Mouse (Mus musculus): Measurements from ENCODE around the gene Pfkfb4.
A peak's percentile ranks its signal among the peaks of the same experiment; 100 is the strongest.

The Pfkfb4 gene

DNA sequence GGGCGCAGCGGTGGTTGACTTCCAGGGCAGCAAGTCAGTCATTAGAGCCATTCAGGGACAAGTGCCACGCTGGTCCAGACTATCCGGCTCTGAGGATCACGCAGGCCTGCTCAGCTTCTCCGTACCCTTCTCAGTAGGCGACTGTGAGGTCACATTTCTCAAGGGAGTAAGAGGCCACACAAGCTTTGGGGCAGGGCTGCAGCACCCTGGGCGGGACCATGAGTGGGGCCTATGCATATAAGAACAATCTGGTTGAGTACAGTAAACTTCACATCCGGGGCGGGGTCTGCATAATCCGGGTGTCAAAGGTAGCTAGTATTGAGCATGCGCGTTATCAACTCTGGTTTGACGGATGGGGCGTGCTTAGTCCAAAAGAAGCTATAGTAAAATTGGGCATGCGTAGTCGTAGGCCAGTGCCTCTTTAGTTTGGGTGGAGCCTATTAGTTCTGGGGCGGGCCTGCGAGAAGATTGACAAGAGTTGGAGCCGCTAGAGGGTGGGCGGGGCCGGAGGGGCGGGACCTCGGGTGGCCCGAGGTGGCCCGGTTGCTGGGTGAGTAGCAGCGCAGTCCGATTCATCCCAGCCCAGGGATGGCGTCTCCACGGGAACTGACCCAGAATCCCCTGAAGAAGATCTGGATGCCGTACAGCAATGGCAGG lies at the start of gene Pfkfb4:
Gene Pfkfb4 (plus strand): TSS at position 351 of the 657 bp plus-strand sequence.
- DNase-seq (ENCODE audit: low spot score): peak; percentile 98

DNA sequence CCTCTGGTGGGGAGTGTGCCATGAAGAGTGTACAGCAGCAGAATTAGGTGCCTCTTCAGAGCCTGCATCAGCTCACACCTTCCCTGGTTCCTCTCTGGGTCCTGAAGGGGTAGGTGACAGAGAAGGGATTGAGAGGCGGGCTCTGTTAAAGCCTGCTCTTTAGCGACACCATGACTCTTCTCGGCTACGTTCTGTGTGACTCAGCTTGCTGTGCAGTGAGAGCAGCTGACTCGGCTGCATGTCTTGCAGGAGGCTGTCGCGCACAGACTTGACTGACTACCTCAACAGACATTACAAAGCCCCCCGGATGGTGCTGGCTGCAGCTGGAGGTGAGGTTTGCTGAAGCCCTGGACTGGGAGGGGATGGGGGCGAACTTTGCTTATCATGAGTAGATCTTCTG lies 46.5 kb upstream of the Pfkfb4 start:
- no peak for DNase-seq (ENCODE audit: low spot score)

DNA sequence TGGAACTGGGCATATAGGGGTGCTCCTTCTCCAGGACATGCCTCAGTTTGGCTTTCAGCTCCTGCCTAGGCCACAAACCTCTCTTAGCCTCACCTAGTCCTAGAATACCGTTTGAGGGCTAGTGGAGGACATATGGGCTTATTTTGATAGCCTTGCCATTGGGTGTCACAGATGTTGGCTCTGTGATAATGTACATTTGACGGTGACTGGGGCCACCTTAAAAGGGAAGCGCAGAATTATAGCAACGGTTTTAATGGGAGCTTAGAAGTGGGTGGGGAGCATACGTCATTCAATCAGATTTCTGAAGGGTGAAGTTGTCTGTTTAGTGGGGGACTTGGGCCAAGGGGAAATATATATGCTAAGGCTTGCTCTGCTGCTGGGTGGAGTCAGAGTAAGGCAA lies 46.0 kb upstream of the Pfkfb4 start:
- DNase-seq (ENCODE audit: low spot score): no peak

DNA sequence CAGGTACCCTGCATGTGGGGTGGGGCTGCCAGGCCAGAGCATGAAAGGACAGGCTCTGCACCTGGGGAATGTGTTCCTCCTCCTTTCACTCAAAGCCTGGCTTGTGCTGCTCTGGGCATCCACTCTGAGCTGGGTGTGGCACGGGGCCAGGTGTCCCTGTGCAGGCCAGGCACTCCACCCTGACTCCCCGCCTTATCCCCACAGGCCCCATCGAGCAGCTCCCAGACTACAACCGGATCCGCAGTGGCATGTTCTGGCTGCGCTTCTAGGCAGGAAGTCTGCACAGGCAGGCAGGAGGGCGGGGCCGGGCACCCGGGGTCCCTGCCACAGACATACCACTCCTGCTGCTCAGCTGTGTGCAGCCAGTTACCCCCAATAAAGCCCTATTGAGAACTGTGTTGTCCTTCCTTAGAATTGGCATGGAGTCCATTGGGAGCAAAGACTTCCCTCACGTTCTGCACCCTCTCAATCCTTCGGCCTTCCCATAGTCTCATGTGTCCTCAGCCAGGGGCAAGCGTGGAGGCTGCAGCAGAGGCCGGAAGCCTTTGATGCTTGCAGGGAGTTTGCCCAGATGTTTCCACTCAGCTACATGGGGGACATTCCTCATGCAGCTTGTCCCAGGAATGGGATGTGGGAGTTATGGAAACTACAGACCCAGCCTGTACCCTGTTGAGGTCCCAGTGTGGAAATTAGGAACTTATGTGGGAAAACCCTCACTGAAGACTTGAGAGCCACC lies 42.2 kb upstream of the Pfkfb4 start:
- no peak for DNase-seq (ENCODE audit: low spot score)

DNA sequence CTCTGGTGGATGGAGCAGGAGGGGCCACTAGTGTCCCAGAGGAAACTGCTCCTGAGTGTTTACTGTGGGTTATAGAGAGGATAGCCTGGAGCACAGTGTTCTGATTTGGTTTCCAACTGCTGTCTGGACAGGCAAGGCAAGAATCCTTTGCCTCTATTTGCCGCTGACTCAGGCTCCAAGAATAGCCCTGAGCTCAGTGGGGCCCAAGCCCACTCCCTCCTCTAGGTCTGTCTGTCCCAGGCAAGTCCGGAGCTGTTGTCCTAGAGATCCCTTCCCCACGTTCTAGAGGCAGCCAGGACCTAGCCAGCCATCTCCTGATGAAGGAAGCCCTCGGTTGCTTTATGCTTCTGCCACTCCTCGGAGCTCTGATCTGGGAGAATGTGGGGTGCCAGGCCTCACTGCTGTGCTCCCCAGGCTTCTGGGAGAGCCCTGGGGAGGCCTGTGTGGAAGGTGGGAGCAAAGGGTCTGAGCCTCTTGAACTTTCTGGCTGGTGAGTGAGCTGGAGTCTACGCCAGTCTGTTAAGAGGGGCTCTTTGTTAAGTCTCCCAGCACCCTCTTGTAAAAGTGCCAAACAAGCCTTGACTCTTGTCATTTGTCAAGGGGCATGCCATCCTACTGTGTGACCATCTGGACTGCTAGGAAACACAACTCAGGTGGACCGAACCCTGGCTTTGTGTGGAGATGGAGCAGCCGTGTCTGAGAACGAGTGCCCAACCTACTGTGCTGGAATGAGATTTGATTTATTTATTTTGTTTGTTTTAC lies 41.4 kb upstream of the Pfkfb4 start:
- no peak for DNase-seq (ENCODE audit: low spot score)

DNA sequence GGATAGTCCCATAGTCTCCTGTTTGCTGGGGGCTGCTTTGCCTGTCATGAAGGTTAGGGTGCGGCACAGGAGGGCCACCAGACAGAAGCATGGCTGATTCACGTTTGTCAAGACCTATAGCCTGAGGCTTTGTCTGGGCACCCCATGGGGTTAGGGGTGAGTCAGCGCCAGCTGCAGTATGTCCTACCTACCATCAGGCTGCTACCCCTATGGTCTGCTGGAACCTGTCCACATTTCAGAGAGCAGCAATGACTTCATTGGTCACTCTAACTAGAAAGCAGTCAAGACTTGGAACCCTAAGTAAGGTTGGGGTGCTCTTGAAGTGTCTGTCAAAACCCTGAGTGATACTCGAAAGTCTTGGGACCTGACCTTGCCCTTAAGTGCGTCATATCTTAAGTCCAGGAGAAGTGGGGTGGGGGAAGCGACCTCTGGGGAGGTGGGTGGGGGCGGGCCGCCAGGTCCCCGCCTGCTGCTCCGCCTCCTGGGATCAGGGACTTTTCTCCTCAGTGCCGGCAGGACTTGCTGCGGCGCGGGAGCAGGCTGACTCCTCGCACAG lies 38.4 kb upstream of the Pfkfb4 start, which contains the start of gene Col7a1:
Gene Col7a1 (plus strand): TSS at position 506 of the 556 bp plus-strand sequence.
- no peak for DNase-seq (ENCODE audit: low spot score)

DNA sequence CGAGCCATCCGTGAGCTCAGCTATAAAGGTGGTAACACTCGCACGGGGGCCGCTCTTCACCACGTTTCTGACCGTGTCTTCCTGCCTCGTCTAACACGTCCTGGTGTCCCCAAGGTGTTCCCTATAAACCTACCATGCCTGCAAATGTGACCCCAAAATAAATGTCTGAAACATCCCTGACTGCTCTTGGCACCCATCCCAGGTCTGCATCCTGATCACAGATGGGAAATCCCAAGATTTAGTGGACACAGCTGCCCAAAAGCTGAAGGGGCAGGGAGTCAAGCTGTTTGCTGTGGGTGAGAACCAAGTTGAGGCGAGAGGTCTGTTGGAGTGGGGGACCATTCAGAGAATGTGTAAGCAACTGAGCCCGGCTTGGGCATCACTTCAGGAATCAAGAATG lies 36.3 kb upstream of the Pfkfb4 start:
- no peak for DNase-seq (ENCODE audit: low spot score)

DNA sequence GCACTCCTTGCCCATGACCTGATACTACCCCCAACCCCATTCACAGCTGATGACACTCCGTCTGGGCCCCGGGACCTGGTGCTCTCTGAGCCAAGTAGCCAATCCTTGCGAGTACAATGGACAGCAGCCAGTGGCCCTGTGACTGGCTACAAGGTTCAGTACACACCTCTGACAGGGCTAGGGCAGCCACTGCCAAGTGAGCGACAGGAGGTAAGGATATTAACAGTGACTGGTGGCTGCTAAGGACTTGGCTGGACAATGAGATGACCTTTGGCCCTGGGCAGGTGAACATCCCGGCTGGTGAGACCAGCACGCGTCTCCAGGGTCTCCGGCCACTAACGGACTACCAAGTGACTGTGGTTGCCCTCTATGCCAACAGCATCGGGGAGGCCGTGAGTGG lies 35.7 kb upstream of the Pfkfb4 start:
- DNase-seq (ENCODE audit: low spot score): no peak

DNA sequence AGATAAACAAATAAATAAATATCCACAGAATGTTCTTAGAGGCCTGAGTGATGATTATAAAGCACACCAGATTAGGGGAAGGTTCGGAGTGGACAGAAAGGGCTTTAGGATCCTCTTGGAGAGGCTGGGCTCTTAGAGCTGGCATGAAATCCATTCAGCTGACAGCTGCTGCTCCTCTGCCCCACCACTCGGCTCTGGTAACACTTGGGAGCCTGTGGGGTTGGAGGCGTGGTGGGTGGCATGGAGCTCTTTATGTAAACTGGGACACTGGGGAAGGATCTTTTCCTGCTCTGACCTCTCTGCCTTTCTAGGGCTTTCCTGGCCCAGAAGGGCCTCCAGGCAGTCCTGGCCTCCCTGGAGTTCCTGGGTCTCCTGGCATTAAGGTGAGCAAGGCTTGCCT lies 28.0 kb upstream of the Pfkfb4 start:
- no peak for DNase-seq (ENCODE audit: low spot score)

DNA sequence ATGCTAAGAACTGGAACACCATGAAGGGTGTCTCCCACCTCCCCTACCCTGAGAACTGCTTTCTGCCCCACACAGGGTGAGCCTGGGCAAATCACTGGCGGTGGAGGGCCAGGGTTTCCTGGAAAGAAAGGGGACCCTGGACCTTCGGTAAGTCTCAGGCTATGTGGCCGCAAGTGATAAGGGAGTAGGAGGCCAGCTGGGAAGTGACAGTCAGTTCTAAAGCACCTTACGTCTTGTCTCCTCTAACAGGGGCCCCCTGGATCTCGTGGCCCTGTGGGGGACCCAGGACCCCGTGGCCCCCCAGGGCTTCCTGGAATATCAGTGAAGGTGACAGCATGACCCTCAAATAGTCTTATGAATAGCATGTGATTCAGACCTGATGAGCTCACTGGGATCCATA lies 27.2 kb upstream of the Pfkfb4 start:
- DNase-seq (ENCODE audit: low spot score): no peak

DNA sequence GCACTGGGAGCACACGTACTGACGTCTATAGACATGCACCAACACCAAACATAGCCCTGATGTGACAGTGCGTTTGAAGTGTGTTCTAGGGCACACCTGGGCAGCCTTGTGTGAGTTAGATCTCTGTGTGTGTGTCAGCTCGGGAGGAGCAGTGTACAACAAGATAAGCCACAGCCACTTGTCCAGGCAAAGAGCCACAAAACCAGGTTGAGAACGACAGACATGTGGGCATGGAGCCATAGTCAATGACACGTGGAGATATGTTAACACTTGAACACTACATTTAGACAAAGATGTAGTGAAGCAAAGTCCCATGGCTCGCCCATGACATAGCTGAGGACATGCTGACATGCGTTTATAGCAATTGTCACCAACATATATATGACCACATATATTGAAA lies 21.0 kb upstream of the Pfkfb4 start:
- DNase-seq (ENCODE audit: low spot score): no peak

DNA sequence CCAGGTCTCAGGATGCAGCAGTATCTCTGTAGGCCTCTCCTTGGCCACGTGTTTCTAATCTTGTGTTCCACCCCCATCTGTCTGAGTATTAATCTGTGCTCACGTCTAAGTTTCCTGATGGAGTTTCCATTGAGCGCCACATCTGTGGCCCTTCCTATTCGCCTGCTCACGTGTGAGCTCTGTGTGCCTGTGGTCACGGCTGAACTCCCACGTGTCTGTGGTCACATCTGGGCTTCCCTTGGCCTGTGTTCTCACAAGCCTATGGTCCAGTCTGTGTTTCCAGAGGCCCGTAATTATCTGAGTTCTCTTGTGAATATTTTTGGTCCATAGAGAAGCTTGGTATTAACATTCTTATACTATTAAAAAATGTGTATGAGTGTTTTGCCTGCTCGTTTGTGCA lies 15.1 kb upstream of the Pfkfb4 start:
- DNase-seq (ENCODE audit: low spot score): no peak

DNA sequence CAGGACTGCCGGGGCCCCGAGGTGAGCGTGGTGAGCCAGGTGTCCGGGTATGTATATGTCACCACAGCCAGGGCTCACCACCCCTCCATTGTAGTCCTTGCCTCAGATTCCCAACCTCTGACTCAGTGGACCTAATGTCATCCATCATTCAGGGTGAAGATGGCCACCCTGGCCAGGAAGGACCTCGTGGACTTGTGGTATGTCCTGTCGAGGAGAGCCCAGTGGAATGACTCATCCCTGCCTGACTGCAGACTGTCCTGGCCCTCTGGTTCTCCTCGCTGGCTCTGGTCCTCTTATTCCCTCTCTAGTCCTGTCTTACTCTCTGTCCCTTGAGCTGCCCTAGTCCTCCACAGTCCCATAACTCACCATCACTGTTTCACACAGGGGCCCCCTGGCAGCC lies 13.6 kb upstream of the Pfkfb4 start:
- DNase-seq (ENCODE audit: low spot score): no peak

DNA sequence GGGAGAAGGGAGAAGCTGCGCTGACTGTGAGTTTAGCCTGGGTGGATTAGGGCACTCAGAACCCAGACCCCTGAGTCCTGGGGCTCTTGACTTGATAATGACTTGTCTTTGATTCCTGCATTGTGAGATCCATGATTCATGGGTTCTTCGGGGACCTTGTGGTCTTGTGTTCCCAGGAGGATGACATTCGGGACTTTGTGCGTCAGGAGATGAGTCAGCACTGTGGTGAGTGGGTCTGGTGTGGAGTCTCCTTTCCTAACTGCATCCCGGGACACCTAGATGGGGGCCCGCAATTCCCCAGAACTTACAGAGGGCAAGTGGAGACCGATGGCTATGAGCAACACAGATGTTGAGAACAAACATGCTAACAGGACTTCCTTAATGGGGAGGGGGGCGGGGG lies 9.1 kb upstream of the Pfkfb4 start:
- DNase-seq (ENCODE audit: low spot score): no peak

DNA sequence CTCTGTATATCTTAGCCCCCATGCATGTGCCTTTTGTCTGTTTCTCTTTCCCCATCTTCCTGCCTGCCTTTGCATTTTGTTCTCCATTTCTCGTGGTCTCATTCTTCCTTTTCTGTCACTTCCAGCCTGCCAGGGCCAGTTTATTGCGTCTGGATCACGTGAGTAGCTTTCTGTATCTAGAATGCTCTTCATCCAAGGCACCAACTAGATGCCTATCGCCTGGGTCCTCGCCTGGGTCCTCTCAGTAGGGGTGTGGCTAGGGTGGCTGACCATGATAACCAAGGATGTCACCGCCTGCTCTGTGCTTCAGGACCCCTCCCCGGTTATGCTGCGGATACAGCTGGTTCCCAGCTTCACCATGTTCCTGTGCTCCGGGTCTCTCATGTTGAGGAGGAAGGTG lies 8.4 kb upstream of the Pfkfb4 start:
- no peak for DNase-seq (ENCODE audit: low spot score)

DNA sequence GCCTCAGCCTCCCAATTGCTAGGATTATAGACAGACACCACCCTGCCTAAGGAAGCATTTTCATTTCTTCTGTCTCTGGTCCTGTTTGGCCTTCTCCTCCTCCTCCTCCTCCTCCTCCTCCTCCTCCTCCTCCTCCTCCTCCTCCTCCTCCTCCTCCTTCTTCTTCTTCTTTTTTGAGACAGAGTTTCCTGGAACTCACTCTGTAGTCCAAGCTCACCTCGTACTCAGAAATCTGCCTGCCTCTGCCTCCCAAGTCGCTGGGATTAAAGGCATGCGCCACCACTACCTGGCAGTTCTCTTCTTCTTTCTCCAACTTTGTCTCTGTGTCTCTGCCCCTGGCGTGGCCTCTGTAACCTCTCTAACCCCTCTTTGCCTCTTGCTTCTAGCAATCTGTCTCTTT lies 5.9 kb upstream of the Pfkfb4 start, which contains the start of gene Ucn2:
Gene Ucn2 (plus strand): TSS at position 301 of the 400 bp plus-strand sequence.
- no peak for DNase-seq (ENCODE audit: low spot score)

DNA sequence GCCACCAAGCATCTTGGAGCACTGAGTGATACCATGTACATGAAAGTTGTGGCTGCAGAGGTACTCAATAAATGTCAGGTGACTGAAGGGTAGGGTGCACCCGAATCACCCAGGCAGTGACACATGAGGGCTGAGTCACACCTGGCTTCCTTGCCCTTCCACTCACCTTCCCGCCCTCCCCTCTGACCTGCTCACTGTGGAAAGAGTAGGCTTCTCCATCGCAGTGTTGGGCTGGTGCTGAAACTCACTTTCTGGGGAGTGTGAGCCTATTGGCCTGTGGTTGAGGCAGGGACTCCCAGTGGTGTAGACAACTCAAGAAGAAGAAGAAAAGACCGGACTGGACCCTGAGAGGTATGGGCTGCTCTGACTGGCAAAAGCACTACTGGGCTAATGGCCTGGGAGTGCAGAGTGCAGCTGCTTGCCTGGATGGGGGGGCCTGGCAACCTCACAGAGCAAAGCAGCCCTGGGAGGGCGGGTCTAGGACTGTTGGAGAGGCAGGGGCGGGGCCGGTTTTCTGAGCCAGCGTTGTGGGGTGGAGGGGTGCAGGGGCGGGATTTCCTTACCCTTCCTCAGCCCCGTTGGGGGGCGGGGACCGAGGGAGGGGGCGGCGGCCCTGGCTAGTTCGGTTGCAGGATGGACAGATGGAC lies 3.8 kb upstream of the Pfkfb4 start:
- no peak for DNase-seq (ENCODE audit: low spot score)

DNA sequence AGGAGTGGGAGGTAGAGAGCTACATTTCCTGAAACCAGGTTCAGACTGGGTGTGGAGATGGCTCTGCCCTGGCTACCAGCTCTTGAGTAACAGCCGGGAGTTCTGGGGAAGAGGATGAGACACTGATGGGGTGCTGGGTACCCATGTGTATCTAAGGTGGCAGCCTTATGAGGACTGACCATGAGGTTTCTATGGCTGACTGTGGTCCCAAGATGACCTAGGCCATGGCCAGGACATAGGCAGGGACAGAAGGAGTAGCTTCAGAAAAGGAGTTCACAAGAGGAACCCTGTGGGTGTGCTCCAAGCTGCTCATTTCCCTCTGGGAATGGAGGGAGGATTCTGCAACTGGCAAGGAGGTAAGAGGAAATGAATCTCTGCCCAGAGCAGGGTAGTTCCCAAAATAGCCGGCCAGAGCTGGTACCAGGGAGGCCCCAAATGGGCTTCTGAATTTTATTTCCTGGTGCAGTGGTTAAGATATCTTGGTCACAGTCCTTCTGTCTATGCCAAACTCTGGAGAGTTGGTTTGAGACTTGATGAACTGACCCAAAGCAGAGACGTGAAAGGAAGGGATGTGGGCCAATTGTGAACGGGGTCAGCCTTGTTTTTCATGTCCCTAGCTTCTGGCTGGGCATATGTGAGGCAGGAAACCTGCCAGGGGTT lies 1.6 kb upstream of the Pfkfb4 start:
- no peak for DNase-seq (ENCODE audit: low spot score)

DNA sequence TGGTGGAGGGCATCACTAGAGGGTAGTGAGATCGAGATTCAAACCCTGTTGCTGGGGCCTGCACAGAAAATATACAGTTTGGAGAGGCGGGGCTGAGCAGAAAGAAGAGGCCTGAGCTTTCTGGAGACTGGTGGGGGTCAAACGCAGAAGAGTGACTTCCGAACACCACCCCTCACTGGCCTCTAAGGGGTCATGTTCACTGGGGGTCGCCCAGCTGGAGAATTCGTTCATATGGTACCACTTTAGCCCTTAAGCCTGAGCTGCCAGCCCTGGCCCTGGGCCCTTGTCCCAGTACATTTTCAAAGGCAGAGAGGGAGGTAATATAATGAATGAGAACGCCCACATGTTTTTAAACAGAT lies 1.1 kb upstream of the Pfkfb4 start:
- DNase-seq (ENCODE audit: low spot score): no peak

DNA sequence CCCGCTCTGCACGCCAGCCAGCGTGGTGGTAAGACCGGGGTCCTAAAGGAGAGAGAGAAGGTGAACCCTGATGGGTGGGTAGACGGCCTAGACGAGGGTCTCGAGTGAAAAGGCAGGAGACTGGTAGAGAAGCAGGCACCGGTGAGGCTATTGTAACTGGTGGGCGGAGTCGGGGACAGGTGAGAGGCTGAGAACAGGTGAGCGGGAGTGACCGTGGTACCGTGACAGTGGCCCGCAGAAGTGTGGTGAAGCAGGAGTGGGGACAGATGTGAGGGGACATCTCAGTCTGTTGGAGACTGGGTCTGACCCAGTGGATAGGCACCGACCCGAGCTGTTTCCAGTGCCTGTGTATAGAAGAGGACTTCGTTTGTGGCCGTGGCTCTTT lies 499 bp downstream of the Pfkfb4 start:
- no peak for DNase-seq (ENCODE audit: low spot score)

DNA sequence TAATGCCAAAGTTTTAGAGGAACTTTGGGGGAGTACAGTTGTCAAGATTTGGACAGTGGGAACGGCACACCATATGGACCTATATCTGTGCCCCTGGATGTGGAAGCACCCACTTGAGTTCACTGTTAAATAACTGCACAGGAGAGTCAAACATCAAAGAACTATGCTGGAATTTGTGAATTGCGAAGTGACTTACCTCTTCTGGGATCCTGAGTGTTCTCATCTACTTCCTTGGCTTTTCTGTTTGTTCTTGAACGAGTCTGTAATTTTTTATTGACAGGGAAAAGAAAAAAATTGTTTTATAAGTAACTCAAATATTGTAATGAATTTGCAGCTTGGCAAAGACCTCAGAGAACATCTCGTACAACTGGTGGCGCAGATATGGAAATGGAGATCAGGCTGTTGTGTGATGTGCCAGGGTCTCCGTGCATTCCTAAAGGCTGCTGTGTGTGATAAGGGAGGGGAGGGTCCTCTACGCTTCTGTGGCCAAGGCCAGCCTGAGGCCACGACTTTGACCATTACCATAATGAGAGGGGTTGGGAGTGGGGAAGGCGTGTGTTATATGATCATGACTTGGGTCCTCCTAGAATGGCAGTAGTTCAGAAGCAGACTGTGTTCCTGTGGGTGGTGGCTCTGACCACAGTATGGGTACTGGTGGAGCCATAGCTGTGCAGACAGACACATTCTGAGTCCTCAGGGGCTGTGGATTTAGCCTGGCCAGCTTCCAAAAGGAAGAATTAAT lies 1.2 kb downstream of the Pfkfb4 start:
- no peak for DNase-seq (ENCODE audit: low spot score)

Measured in yolk sac, embryonic 10.5 days (tissue).